Mouse (Mus musculus): Measurements from ENCODE around the gene Trim7.
"Not testable (repeated sequence)": the region's sequence is repeated elsewhere in the genome, so short reads cannot be mapped to it uniquely, and the experiment has no call there.

The Trim7 gene

GRCm38 (mm10) chr11:48801831-48802772 lies 23.8 kb upstream of the Trim7 start:
- DNase-seq (ENCODE audit: low read depth in 1 of 2, low spot score in 2 of 2): no peak

- no peak for DNase-seq (ENCODE audit: low read depth in 1 of 2, low spot score in 2 of 2)
Observed at GRCm38 (mm10) chr11:48803988-48804387, 22.0 kb upstream of the Trim7 start.

GRCm38 (mm10) chr11:48804922-48805321 lies 21.0 kb upstream of the Trim7 start:
- no peak for DNase-seq (ENCODE audit: low read depth in 1 of 2, low spot score in 2 of 2)

GRCm38 (mm10) chr11:48806856-48807562 lies 18.9 kb upstream of the Trim7 start:
- DNase-seq (ENCODE audit: low read depth in 1 of 2, low spot score in 2 of 2): no peak

GRCm38 (mm10) chr11:48807563-48808303 lies 18.2 kb upstream of the Trim7 start:
- DNase-seq (ENCODE audit: low read depth in 1 of 2, low spot score in 2 of 2): no peak

- DNase-seq (ENCODE audit: low read depth in 1 of 2, low spot score in 2 of 2): no peak
Observed at GRCm38 (mm10) chr11:48808304-48808646, 17.7 kb upstream of the Trim7 start.

GRCm38 (mm10) chr11:48808737-48809433 lies 17.1 kb upstream of the Trim7 start:
- no peak for DNase-seq (ENCODE audit: low read depth in 1 of 2, low spot score in 2 of 2)

GRCm38 (mm10) chr11:48809434-48809830 lies 16.5 kb upstream of the Trim7 start:
- DNase-seq (ENCODE audit: low read depth in 1 of 2, low spot score in 2 of 2): no peak

- no peak for DNase-seq (ENCODE audit: low read depth in 1 of 2, low spot score in 2 of 2)
Observed at GRCm38 (mm10) chr11:48810142-48810541, 15.8 kb upstream of the Trim7 start.

- DNase-seq (ENCODE audit: low read depth in 1 of 2, low spot score in 2 of 2): no peak
Observed at GRCm38 (mm10) chr11:48813782-48814181, 12.2 kb upstream of the Trim7 start.

- DNase-seq (ENCODE audit: low read depth in 1 of 2, low spot score in 2 of 2): no peak
Observed at GRCm38 (mm10) chr11:48815851-48816250, 10.1 kb upstream of the Trim7 start.

GRCm38 (mm10) chr11:48816281-48816781 lies 9.6 kb upstream of the Trim7 start:
- no peak for DNase-seq (ENCODE audit: low read depth in 1 of 2, low spot score in 2 of 2)

- peak; percentile 96 to 99 for DNase-seq (ENCODE audit: low read depth in 1 of 2, low spot score in 2 of 2)
Observed at GRCm38 (mm10) chr11:48816800-48817665, 8.9 kb upstream of the Trim7 start, which contains the start of gene Trim41. Gene Trim41, minus strand, starts transcription at chr11:48817353.

- DNase-seq (ENCODE audit: low read depth in 1 of 2, low spot score in 2 of 2): no peak
Observed at GRCm38 (mm10) chr11:48817794-48818193, 8.1 kb upstream of the Trim7 start.

- peak in 1 of 2 experiments; percentile 76 for DNase-seq (ENCODE audit: low read depth in 1 of 2, low spot score in 2 of 2)
Observed at GRCm38 (mm10) chr11:48818346-48818745, 7.6 kb upstream of the Trim7 start.

GRCm38 (mm10) chr11:48819614-48820307 lies 6.2 kb upstream of the Trim7 start:
- no peak for DNase-seq (ENCODE audit: low read depth in 1 of 2, low spot score in 2 of 2)

GRCm38 (mm10) chr11:48820308-48820674 lies 5.6 kb upstream of the Trim7 start:
- no peak for DNase-seq (ENCODE audit: low read depth in 1 of 2, low spot score in 2 of 2)

GRCm38 (mm10) chr11:48821299-48821698 lies 4.6 kb upstream of the Trim7 start:
- not testable (repeated sequence) for DNase-seq (ENCODE audit: low read depth in 1 of 2, low spot score in 2 of 2)
